Mouse (Mus musculus) lung, postnatal 0 days (tissue): ENCODE measurements around the gene Entpd7. TPM values are rescaled to one million over a fixed set of nuclear protein-coding genes. Genes with fewer than 3 reads are reported as not detected.
A peak's percentile ranks its signal among the peaks of the same experiment; 100 is the strongest.

Experiments
- ATAC-seq: fragments of 200-750 bp; cut with Nextera tagmentation; 2 replicates; pipeline ENCODE4 v1.8.0; 2017; ENCODE audit warnings: moderate library complexity
- DNase-seq: peaks from one replicate; pipeline ENCODE4 v3.0.0-alpha.2; 2016; ENCODE audit warnings: low spot score
- H3K27ac ChIP-seq: fragments of 300-500 bp; sonication (generic); 2 replicates; pipeline ENCODE4 v1.5.1; 2014; ENCODE audit warnings: antibody characterized with exemption, mild to moderate bottlenecking, low read length, mixed read lengths
- H3K27me3 ChIP-seq: fragments of 300-500 bp; sonication (generic); replicated peaks from 2 replicates; pipeline ENCODE4 v1.6.1; 2014; ENCODE audit warnings: low read length, mixed read lengths; ENCODE audit not compliant: insufficient read depth
- H3K36me3 ChIP-seq: fragments of 300-500 bp; sonication (generic); 2 replicates; pipeline ENCODE4 v1.6.1; 2014; ENCODE audit warnings: low read length, mixed read lengths; ENCODE audit not compliant: insufficient read depth
- H3K4me1 ChIP-seq: fragments of 300-500 bp; sonication (generic); 2 replicates; pipeline ENCODE4 v1.6.1; 2014; ENCODE audit warnings: antibody characterized with exemption, low read depth, low read length, mixed read lengths; ENCODE audit not compliant: insufficient read depth
- H3K4me2 ChIP-seq: fragments of 300-500 bp; sonication (generic); replicated peaks from 2 replicates; pipeline ENCODE4 v1.6.1; 2014; ENCODE audit warnings: low read depth, mild to moderate bottlenecking, low read length, moderate library complexity, mixed read lengths
- H3K4me3 ChIP-seq: fragments of 300-500 bp; sonication (generic); 2 replicates; pipeline ENCODE4 v1.5.1; 2014; ENCODE audit warnings: low read depth, low read length
- H3K9ac ChIP-seq: fragments of 300-500 bp; sonication (generic); replicated peaks from 2 replicates; pipeline ENCODE4 v1.6.1; 2014; ENCODE audit warnings: low read depth, mild to moderate bottlenecking
- H3K9me3 ChIP-seq: fragments of 300-500 bp; sonication (generic); 2 replicates; pipeline ENCODE4 v1.6.1; 2016; ENCODE audit warnings: low read length, mixed read lengths
- CTCF ChIP-seq: IDR thresholded peaks from 2 replicates; pipeline ENCODE4 v1.5.1; 2016; ENCODE audit warnings: antibody characterized with exemption, mild to moderate bottlenecking
- EP300 ChIP-seq: IDR thresholded peaks from 2 replicates; pipeline ENCODE4 v1.6.1; 2016; ENCODE audit warnings: antibody characterized with exemption, mild to moderate bottlenecking, control low read depth
- WGBS: fragments of 180-500 bp; shearing (Covaris S2); extraction: QIAGEN DNeasy Blood & Tissue Kit; methylation state at CpG from one replicate; pipeline ENCODE4 v1.1.7; 2014; 5-methylcytosine and 5-hydroxymethylcytosine counted together
- polyA plus RNA-seq: library from polyadenylated mRNA; unstranded; fragments of >200 nt; fragmentation: Nextera tagmentation; extraction: Ambion mirVana; gene quantifications from 2 replicates; pipeline ENCODE4 v1.2.1, GENCODE M21; 2015

Entpd7 gene
- polyA plus RNA-seq, 1 experiment from 2014 or later = 6.1 TPM

DNA sequence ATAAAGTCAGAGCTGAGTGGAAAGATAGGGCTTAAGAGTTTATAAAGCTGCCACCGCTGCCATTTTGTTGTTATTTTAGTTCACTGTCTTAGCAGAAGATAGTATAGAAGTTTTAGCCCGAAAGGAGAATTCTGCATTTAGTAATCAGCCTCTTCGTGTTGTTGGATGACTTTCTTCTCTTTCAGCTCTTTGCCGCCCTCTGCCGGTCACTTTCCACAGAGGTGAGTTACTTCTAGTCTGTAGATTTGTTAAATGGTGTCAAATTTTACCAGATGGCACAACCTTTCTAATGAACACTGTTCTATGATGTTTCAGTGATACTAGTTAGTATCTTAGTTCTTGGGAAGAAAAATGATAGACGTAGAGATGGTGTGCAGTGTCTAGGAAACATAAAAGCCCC, 71.0 kb downstream of the Entpd7 start:
- H3K27me3 ChIP-seq = no peaks in the 10 kb centered on the region
- H3K27ac ChIP-seq = no peak overlapping the region
- H3K4me1 ChIP-seq = no peaks in the 10 kb centered on the region
- no peak overlapping the region for H3K4me2 ChIP-seq
- no peak overlapping the region for H3K4me3 ChIP-seq
- no peaks in the 10 kb centered on the region for H3K36me3 ChIP-seq
- no peak overlapping the region for H3K9ac ChIP-seq
- peak; percentile 83 for TF ChIP-seq CTCF
- no peak for TF ChIP-seq EP300
- ATAC-seq (no peak), DNase-seq (peak; percentile 75)
- no peaks in the 10 kb centered on the region for H3K9me3 ChIP-seq
- 16% methylated on average over 6 of the region's 6 CpGs for WGBS

DNA sequence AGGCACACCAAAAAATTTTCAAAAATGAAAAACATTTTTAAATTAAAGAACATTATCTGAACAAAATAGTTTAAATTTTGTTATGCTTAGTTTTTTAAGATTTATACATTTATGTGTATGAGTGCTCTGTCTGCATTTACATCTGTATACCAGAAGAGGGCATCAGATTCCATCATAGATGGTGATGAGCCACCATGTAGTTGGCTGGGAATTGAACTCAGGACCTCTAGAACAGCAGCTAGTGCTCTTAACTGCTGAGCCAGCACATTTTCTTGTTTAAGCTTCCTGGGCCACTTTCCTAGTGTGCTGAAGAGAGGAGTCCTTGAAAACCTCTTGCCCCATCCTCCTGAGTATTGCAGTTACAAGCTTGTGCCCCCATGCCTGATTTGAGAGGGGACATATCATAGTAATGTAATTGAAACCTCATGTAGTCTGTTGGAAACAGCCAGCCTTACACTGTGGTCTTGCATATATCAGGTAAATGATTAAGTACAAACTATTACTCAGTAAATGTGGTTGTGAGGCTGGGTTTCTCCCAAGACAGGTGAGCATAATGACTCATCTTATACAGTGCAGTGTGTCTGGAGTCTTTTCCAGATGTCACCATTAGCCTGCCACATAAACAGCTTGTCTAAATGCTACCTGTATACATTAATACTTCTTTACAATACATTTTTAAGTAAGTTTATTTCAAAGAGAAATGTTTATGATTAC, 72.2 kb downstream of the Entpd7 start:
- ATAC-seq = no peak
- no peak overlapping the region for H3K4me2 ChIP-seq
- no peaks in the 10 kb centered on the region for H3K36me3 ChIP-seq
- H3K4me3 ChIP-seq = no peak overlapping the region
- no peak for DNase-seq
- H3K4me1 ChIP-seq = no peaks in the 10 kb centered on the region
- no peak overlapping the region for H3K27ac ChIP-seq
- H3K27me3 ChIP-seq = no peaks in the 10 kb centered on the region
- no peaks in the 10 kb centered on the region for H3K9me3 ChIP-seq
- H3K9ac ChIP-seq = no peak overlapping the region
- TF ChIP-seq CTCF (peak; percentile 27; the same call in 1 of the 2 replicates), EP300 (no peak)

DNA sequence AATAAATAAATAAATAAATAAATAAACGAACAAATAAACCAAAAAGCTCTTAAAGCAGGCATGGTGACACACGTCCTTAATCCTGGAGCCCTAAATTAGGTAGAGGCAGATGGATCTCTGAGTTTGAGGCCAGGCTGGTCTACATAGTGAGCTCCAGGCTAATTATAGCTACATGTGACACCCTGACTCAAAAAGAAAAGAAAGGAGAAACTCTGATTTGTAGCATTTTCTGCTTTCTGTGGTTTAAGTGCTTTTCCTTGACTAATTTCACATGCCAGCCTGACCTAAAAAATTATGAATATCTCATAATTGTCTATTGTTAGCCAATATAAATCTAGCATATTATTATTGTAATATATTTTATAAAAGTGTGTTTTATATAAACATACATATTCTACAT, 72.9 kb downstream of the Entpd7 start:
- Histone ChIP-seq H3K27me3 (no peaks in the 10 kb centered on the region), H3K4me3 (no peak overlapping the region), H3K4me2 (no peak overlapping the region), H3K9me3 (no peaks in the 10 kb centered on the region), H3K9ac (no peak overlapping the region), H3K36me3 (no peaks in the 10 kb centered on the region), H3K4me1 (no peaks in the 10 kb centered on the region), H3K27ac (no peak overlapping the region)
- 60% methylated on average over 2 of the region's 2 CpGs for WGBS
- DNase-seq (no peak), ATAC-seq (no peak)
- no peak for TF ChIP-seq EP300
- no peak for TF ChIP-seq CTCF

DNA sequence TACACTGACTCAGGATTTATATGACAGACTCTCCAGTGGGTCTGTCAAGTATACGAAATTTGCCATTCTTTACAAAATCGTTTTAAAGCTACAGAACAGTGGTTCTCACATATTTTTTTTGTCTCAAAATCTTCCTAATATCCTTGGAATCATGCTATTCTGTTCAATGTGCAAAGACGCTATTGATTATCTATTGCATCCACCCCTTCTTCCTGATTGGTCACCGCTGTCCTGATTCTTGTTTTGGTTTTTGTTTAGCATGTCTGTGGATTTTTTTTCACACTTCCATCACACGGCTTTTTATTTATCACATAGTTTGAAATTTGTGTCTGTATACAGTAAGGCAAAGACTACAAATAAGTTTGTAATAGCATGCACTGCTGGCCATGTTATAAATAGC, 77.0 kb downstream of the Entpd7 start:
- no peaks in the 10 kb centered on the region for H3K4me1 ChIP-seq
- no peak overlapping the region for H3K27ac ChIP-seq
- ATAC-seq (no peak), DNase-seq (no peak)
- H3K27me3 ChIP-seq = no peaks in the 10 kb centered on the region
- no peak overlapping the region for H3K4me2 ChIP-seq
- TF ChIP-seq EP300 (no peak), CTCF (no peak)
- peaks cover 6% of the 10 kb centered on the region; the same call in 1 of the 2 replicates for H3K36me3 ChIP-seq
- H3K4me3 ChIP-seq = no peak overlapping the region
- H3K9ac ChIP-seq = no peak overlapping the region
- 81% methylated on average over 5 of the region's 5 CpGs for WGBS
- no peaks in the 10 kb centered on the region for H3K9me3 ChIP-seq

DNA sequence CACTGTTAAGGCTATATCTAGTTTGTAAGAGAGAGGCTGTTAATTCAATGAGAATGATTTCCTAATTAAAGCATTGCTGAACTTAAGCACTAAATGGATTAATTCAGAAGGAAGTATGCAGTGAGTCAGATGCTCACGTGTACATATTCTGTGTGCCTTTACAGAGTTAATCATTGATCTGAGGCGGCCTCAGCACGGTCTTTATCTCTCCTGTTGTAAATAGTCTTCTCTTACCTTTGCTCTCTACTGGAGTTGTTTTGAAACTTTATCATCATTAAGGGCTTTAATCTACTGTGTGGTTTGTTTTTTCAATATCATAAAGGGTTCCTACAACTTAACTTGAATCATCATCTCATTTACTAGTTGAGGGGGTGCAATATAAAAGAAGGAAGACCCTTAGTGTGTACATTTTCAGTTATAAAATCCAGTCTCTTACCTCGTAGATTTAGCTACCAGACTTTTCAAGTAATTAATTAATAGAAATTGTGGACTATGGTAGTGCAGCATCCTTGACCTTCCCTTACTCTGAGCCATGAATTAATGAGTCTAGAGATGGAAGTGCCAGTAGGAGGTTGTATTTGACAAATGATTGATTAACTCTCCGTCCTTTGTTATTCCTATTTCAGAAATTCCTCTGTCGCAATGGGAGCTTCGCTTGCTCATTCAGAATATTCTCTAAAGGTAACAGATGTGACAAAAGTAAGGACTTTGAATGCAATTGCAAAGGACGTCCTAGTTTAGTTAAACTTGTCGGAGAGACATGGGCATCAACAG, 78.3 kb downstream of the Entpd7 start:
- Histone ChIP-seq H3K27me3 (no peaks in the 10 kb centered on the region), H3K9me3 (no peaks in the 10 kb centered on the region), H3K4me3 (no peak overlapping the region), H3K4me2 (no peak overlapping the region), H3K36me3 (peaks cover 6% of the 10 kb centered on the region; the same call in 1 of the 2 replicates), H3K9ac (no peak overlapping the region), H3K27ac (no peak overlapping the region), H3K4me1 (no peaks in the 10 kb centered on the region)
- no peak for ATAC-seq
- no peak for DNase-seq
- WGBS = 46% methylated on average over 9 of the region's 9 CpGs
- TF ChIP-seq EP300 = no peak
- TF ChIP-seq CTCF = no peak

DNA sequence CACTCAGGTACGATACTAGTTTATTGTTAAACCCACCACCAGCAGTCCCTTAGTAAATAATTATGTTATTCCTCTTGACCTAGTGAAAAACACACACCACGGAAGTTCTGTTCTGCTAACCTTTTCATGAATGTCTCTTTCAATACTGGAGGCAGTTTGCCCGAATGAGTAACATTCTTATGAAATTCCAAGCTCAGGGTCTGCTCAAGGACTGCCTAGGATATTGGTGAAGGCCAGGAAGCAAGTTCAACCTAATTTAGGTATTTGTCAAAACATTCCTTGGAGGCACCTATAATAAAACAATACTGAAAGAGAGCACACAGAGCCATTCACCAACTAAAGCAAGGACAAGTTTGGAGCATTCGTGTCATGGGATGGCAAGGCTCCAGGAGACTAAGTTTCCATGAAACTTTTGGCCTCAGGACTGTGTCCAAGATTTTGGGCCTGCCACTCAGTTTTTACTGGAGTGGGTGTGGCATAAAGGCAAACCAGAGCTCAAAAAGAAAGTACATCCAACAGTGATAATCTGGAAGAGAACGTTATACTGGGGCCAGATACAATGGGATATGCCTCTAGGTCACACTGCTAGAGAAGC, 80.0 kb downstream of the Entpd7 start:
- Histone ChIP-seq H3K4me1 (no peaks in the 10 kb centered on the region), H3K4me2 (no peak overlapping the region), H3K36me3 (peaks cover 6% of the 10 kb centered on the region; the same call in 1 of the 2 replicates), H3K27ac (no peak overlapping the region), H3K27me3 (no peaks in the 10 kb centered on the region), H3K9me3 (no peaks in the 10 kb centered on the region), H3K4me3 (no peak overlapping the region), H3K9ac (no peak overlapping the region)
- TF ChIP-seq EP300 (no peak), CTCF (no peak)
- DNase-seq (no peak), ATAC-seq (no peak)
- 72% methylated on average over 5 of the region's 5 CpGs for WGBS
